Mouse (Mus musculus) cerebellum, adult 2 months (tissue): ENCODE measurements around the gene Gm17542.

ENCODE experiments used
- CTCF ChIP-seq: fragments of 200-500 bp; IDR thresholded peaks from 2 replicates; pipeline ENCODE4 v1.5.1; 2011; ENCODE audit warnings: low read depth, mild to moderate bottlenecking, control low read depth, low read length, moderate library complexity, borderline replicate concordance; ENCODE audit not compliant: insufficient read depth
- POLR2A ChIP-seq: fragments of 200-500 bp; IDR thresholded peaks from 2 replicates; pipeline ENCODE4 v1.6.1; 2011; ENCODE audit warnings: low read length, control low read depth, borderline replicate concordance; ENCODE audit not compliant: insufficient read depth

- TF ChIP-seq POLR2A (no peak), CTCF (no peak)
These were observed 19.1 kb downstream of the Gm17542 start for GRCm38 (mm10) chr10:58698955-58699354.
